Mouse (Mus musculus) neural tube, embryonic 15.5 days (tissue): Measurements from ENCODE around the gene Slc6a13. TPM values are rescaled to one million over a fixed set of nuclear protein-coding genes. Genes with fewer than 3 reads are reported as not detected.

Experiments
- ATAC-seq: fragments of 200-750 bp; cut with Nextera tagmentation; 2 replicates; pipeline ENCODE4 v1.8.0; 2017; ENCODE audit warnings: mild to moderate bottlenecking, moderate TSS enrichment, moderate library complexity; ENCODE audit not compliant: low FRiP score
- H3K27ac ChIP-seq: fragments of 300-500 bp; sonication (generic); replicated peaks from 2 replicates; pipeline ENCODE4 v1.5.1; 2015; ENCODE audit warnings: mild to moderate bottlenecking, inconsistent platforms
- H3K27me3 ChIP-seq: fragments of 300-500 bp; sonication (generic); replicated peaks from 2 replicates; pipeline ENCODE4 v1.6.1; 2015; ENCODE audit warnings: inconsistent platforms
- H3K36me3 ChIP-seq: fragments of 300-500 bp; sonication (generic); 2 replicates; pipeline ENCODE4 v1.6.1; 2015; ENCODE audit warnings: inconsistent platforms
- H3K4me1 ChIP-seq: fragments of 300-500 bp; sonication (generic); 2 replicates; pipeline ENCODE4 v1.6.1; 2015; ENCODE audit warnings: inconsistent platforms
- H3K4me2 ChIP-seq: fragments of 300-500 bp; sonication (generic); 2 replicates; pipeline ENCODE4 v1.6.1; 2015; ENCODE audit warnings: inconsistent platforms, mild to moderate bottlenecking, moderate library complexity
- H3K4me3 ChIP-seq: fragments of 300-500 bp; sonication (generic); replicated peaks from 2 replicates; pipeline ENCODE4 v1.5.1; 2015; ENCODE audit warnings: mild to moderate bottlenecking, inconsistent platforms
- H3K9ac ChIP-seq: fragments of 300-500 bp; sonication (generic); replicated peaks from 2 replicates; pipeline ENCODE4 v1.6.1; 2015; ENCODE audit warnings: mild to moderate bottlenecking, inconsistent platforms
- H3K9me3 ChIP-seq: fragments of 300-500 bp; sonication (generic); replicated peaks from 2 replicates; pipeline ENCODE4 v1.6.1; 2016; ENCODE audit warnings: inconsistent platforms
- WGBS: fragments of 180-500 bp; shearing (Covaris S2); methylation state at CpG from one replicate; pipeline ENCODE4 v1.1.7; 2015; ENCODE audit warnings: mixed read lengths; 5-methylcytosine and 5-hydroxymethylcytosine counted together
- polyA plus RNA-seq: library from polyadenylated mRNA; unstranded; fragments of >200 nt; fragmentation: Nextera tagmentation; extraction: Ambion mirVana; gene quantifications from 2 replicates; pipeline ENCODE4 v1.2.1, GENCODE M21; 2015

The Slc6a13 gene
- polyA plus RNA-seq, 1 experiment from 2014 or later = 41.0 TPM

DNA sequence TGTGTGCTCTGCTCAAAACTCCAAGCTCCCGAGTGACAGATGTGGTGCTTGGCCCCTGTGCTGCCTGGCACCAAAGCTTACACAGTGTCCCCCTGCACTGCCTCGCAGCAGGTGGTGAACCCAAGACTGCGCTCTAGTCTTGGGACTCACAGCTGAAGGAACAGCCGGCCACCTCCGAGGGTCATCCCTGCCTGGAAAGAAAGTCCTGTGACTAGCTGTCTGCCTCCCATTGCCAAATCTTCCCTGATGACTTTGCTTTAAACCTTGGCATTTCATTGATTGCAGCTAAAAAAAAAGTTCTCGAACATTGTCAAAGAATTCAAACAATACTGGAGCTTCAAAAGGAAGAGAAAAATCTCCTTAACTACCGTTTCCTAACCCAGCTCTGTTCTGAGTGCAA, 710 bp upstream of the Slc6a13 start:
- Histone ChIP-seq H3K4me3 (no peak overlapping the region), H3K9ac (no peak overlapping the region), H3K36me3 (no peaks in the 10 kb centered on the region), H3K4me2 (no peak overlapping the region), H3K27me3 (no peaks in the 10 kb centered on the region), H3K27ac (no peak overlapping the region), H3K4me1 (no peaks in the 10 kb centered on the region), H3K9me3 (no peaks in the 10 kb centered on the region)
- ATAC-seq = no peak
- 57% methylated on average over 7 of the region's 7 CpGs for WGBS

- H3K4me2 ChIP-seq = no peak overlapping the region; the same call in 1 of the 2 replicates
- H3K4me3 ChIP-seq = no peak overlapping the region
- 57% methylated on average over 9 of the region's 9 CpGs for WGBS
- H3K9ac ChIP-seq = no peak overlapping the region
- no peaks in the 10 kb centered on the region for H3K4me1 ChIP-seq
- no peaks in the 10 kb centered on the region for H3K9me3 ChIP-seq
- no peak for ATAC-seq
- no peak overlapping the region for H3K27ac ChIP-seq
- H3K27me3 ChIP-seq = no peaks in the 10 kb centered on the region
- H3K36me3 ChIP-seq = no peaks in the 10 kb centered on the region
Measured at GRCm38 (mm10) chr6:121300504-121300903, 477 bp downstream of the Slc6a13 start.

DNA sequence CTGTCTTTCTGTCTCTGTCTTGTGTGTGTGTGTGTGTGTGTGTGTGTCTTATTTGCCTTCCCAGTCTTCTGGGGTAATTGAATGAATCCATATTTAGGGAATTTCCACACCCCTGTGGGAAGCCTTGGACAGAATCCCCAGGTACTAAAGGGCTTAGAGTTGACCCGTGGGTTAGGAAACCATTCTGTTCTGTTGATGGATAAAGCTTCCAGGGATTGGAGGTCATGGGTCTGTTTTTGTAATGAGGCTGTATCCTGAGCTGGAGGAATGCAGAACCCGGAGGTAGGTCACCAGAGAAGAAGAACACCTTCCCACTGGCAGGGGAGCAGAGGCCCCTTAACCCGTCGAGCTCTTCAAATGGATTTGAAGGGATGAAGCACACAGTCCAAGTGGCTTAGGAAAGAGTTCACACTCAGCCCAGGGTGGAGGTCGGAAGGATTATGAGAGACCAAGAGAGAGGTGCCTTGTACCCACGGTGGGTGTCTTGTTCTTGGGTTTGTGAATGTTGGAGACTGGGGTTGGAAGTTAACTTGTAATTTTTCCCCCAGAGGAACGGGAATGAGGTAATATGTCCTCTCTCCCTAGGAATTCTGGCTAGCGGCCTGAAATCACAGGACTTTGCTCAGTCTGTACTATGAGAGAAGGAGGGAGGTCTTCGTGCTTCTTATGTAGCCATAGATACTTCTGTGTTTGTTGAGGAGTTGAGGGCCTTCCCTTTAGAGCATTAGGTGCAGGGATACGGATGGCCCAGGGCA, 3.6 kb downstream of the Slc6a13 start:
- ATAC-seq = no peak
- Histone ChIP-seq H3K9ac (no peak overlapping the region), H3K9me3 (no peaks in the 10 kb centered on the region), H3K36me3 (no peaks in the 10 kb centered on the region), H3K4me3 (no peak overlapping the region), H3K27ac (no peak overlapping the region), H3K4me1 (no peaks in the 10 kb centered on the region), H3K27me3 (no peaks in the 10 kb centered on the region), H3K4me2 (no peak overlapping the region)
- WGBS = 81% methylated on average over 10 of the region's 10 CpGs

DNA sequence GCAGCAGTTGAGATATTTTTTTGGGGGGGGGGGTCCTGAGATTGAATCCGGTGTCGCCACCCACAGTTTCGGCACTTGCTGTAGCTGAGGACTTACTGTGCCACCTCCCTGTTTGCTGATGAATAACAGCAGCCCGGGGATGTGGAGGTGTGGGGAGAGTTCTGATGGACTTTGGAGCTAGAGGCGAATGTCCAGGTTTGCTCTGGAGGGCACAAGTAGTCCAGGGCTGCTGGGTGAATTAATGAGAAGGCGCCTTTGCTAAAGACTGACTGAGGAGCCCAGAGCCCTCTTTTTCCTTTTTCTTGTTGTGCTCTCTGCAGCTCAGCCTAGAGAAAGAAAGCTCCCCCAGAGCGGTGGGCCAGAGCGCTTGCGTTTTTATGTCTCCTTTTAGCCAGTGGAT, 4.6 kb downstream of the Slc6a13 start:
- 86% methylated on average over 9 of the region's 9 CpGs for WGBS
- ATAC-seq = no peak
- H3K36me3 ChIP-seq = no peaks in the 10 kb centered on the region

GRCm38 (mm10) chr6:121305571-121305970, 5.5 kb downstream of the Slc6a13 start:
- H3K4me3 ChIP-seq = no peak overlapping the region
- WGBS = 91% methylated on average over 3 of the region's 3 CpGs
- no peak overlapping the region for H3K4me2 ChIP-seq
- H3K9me3 ChIP-seq = no peaks in the 10 kb centered on the region
- no peaks in the 10 kb centered on the region for H3K27me3 ChIP-seq
- no peak overlapping the region for H3K9ac ChIP-seq
- no peaks in the 10 kb centered on the region for H3K4me1 ChIP-seq
- ATAC-seq = no peak
- no peak overlapping the region for H3K27ac ChIP-seq
- no peaks in the 10 kb centered on the region for H3K36me3 ChIP-seq

More for the DNA sequence above, 4.6 kb downstream of the Slc6a13 start:
- H3K4me3 ChIP-seq = no peak overlapping the region
- no peak overlapping the region for H3K9ac ChIP-seq
- H3K27ac ChIP-seq = no peak overlapping the region
- H3K9me3 ChIP-seq = no peaks in the 10 kb centered on the region
- no peaks in the 10 kb centered on the region for H3K4me1 ChIP-seq
- no peak overlapping the region for H3K4me2 ChIP-seq
- no peaks in the 10 kb centered on the region for H3K27me3 ChIP-seq

DNA sequence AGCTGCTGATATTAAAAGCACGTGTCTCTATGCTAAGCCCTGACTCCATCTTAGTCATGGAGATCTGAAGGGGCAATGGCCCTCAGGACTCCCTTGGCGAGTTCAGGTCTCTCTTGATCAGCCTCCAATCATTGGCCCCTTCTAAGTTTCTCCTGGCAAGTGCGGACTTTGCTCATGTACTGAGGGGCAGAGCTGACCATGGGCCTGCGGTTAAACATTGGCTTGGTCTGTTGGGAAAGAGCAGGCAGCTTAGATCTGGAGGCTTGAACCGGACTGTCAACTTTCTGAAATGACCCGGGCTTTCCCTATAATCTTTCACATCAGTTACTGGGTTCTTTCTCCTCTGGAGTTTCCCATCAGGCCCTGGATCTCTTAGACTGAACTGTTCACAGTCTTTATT, 11.0 kb downstream of the Slc6a13 start:
- ATAC-seq = no peak
- Histone ChIP-seq H3K4me1 (0 out of 2 replicates have a peak, but pooled peaks cover 2% of the 10 kb centered on the region), H3K36me3 (no peaks in the 10 kb centered on the region), H3K4me2 (no peak overlapping the region), H3K27ac (no peak overlapping the region), H3K27me3 (no peaks in the 10 kb centered on the region), H3K9me3 (no peaks in the 10 kb centered on the region), H3K4me3 (no peak overlapping the region), H3K9ac (no peak overlapping the region)
- WGBS = 89% methylated on average over 6 of the region's 6 CpGs

DNA sequence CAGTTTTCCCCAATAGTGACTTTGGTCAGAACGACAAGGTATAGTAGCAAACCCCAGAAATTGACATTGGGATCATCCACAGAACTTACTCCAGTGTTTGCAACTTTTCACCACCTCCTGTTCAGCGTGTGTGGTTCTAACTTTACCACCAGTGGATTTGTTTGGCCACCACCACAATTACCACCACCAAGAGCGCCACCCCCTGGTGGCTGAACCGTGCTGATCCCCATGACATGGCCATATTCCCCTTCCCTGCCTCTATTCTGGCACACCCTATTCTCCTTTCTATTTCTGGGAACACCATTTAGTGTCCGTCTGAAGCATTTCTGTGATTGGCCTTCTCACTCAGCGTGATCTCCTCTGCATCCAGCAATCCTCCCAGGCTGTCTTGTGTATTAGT, 19.1 kb downstream of the Slc6a13 start:
- WGBS = 64% methylated on average over 6 of the region's 6 CpGs

DNA sequence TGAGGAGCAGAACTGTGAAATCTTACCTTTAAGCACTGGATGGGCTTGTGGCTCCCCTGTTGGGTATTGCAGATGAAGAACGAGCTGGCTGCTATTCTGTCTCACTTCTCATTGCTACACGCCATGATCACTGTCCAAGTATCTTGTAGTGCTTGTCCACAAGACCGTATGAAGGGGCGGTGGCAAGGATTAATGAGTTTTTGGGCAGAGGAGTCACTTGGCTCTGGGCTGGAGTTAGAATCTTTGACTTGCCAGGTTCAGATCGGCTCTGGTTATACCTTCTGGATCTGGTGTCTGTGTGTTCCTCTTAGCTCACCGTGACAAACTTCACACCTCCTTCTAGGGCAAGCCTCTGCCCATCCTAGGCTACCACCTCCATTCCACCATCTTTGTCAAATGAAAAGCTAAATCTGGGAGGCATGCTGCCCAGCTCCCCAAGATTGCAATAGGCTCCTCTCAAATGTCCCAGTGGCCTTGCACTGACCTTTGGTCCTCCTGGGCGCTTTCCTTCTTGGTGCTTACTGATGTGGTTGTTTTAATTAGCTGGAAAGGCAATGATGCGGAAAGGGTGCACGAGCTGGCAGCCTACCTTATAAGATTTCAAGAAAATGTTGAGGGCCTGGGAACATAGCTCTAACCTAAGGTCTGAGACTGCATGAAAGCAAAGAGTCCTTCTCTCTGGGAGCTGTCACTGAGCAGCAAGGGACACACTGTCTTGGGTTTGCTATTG, 22.5 kb downstream of the Slc6a13 start:
- Histone ChIP-seq H3K9me3 (no peaks in the 10 kb centered on the region), H3K4me2 (no peak overlapping the region), H3K27me3 (no peaks in the 10 kb centered on the region), H3K9ac (no peak overlapping the region), H3K36me3 (no peaks in the 10 kb centered on the region), H3K4me1 (no peaks in the 10 kb centered on the region), H3K27ac (no peak overlapping the region), H3K4me3 (no peak overlapping the region)
- WGBS = 82% methylated on average over 9 of the region's 9 CpGs
- ATAC-seq = no peak

More for the DNA sequence above, 19.1 kb downstream of the Slc6a13 start:
- Histone ChIP-seq H3K9ac (no peak overlapping the region), H3K27ac (no peak overlapping the region), H3K4me1 (peaks cover 4% of the 10 kb centered on the region; the same call in 1 of the 2 replicates), H3K36me3 (no peaks in the 10 kb centered on the region), H3K4me3 (no peak overlapping the region), H3K9me3 (no peaks in the 10 kb centered on the region), H3K4me2 (no peak overlapping the region), H3K27me3 (no peaks in the 10 kb centered on the region)
- no peak for ATAC-seq

DNA sequence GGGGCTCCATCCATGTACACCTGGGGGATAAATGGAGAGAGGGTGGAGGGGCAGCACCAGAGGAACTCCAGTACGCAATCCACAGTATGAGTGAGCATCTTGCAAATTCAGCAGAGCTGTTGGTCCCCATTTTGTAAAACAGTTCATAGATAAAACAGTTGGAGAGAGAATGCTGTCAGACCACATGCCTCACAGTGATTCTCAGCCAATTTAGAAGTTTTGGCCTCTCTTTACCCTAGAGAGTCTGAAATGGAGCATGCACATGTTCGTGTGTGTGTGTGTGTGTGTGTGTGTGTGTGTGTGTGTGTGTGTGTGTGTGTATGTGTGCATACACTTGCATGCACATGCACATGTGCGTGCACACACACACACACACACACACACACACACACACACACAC, 25.3 kb downstream of the Slc6a13 start:
- no peaks in the 10 kb centered on the region for H3K36me3 ChIP-seq
- H3K9me3 ChIP-seq = no peaks in the 10 kb centered on the region
- peaks cover 16% of the 10 kb centered on the region for H3K4me1 ChIP-seq
- H3K4me3 ChIP-seq = no peak overlapping the region
- WGBS = 70% methylated on average over 3 of the region's 3 CpGs
- H3K27me3 ChIP-seq = no peaks in the 10 kb centered on the region
- ATAC-seq = no peak
- H3K4me2 ChIP-seq = no peak overlapping the region
- no peak overlapping the region for H3K27ac ChIP-seq
- no peak overlapping the region for H3K9ac ChIP-seq

DNA sequence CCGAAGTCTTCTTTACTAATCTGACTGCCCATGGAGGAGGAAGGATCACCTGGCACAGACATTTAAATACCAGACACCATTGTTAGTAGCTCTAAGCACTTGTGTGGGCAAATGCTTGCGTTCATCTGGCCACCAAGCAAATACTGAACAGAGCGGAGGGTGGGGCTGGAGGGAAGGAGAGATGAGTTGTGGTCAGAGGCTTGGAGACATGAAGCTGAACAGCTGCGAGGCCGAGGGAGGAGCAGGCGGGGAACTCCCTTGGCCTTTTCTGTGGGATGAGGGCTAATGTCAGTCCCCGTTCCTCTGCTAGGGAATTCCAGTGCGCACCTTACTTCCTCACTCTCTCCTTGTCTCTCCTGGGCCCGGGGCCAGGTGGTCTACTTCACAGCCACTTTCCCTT, 25.7 kb downstream of the Slc6a13 start:
- Histone ChIP-seq H3K4me1 (peaks cover 16% of the 10 kb centered on the region), H3K9me3 (no peaks in the 10 kb centered on the region), H3K4me3 (no peak overlapping the region), H3K4me2 (no peak overlapping the region), H3K27ac (no peak overlapping the region), H3K36me3 (no peaks in the 10 kb centered on the region), H3K9ac (no peak overlapping the region), H3K27me3 (no peaks in the 10 kb centered on the region)
- ATAC-seq = no peak
- 81% methylated on average over 9 of the region's 9 CpGs for WGBS

DNA sequence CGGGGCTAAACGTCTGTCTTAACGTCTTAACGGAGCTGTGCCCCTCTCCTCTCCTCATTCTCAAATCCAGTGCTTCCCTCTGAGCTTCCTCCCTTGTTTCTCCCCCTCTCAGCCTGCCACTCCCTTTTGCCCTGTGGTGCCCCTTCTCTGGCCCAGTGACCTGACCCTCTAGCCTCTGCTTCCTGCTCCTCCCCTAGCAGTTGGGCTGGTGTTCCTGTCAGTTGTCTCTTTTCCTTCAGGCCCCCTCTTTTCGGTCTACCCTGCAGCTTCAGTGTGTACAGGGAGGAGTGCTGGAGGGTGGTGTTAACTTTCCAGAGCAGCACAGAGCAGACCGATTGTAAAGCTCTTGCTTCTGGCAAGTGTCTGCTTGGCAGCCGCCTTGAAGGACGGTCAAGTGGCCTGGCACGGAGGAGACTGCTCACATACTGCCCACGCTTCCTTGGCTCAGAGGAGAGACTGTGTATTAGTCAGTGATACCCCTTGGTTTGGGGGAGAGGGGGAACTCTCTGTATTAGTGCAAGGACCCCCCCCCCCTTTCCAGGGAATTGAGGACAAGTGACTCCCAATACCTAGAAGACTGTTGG, 26.6 kb downstream of the Slc6a13 start:
- Histone ChIP-seq H3K4me2 (no peak overlapping the region), H3K4me3 (no peak overlapping the region), H3K9ac (no peak overlapping the region), H3K4me1 (peaks cover 16% of the 10 kb centered on the region), H3K36me3 (no peaks in the 10 kb centered on the region), H3K27ac (no peak overlapping the region), H3K9me3 (no peaks in the 10 kb centered on the region), H3K27me3 (no peaks in the 10 kb centered on the region)
- ATAC-seq = no peak
- 63% methylated on average over 10 of the region's 10 CpGs for WGBS

- H3K4me1 ChIP-seq = peaks cover 16% of the 10 kb centered on the region
- no peak overlapping the region for H3K27ac ChIP-seq
- H3K4me2 ChIP-seq = no peak overlapping the region
- no peaks in the 10 kb centered on the region for H3K9me3 ChIP-seq
- no peak overlapping the region for H3K4me3 ChIP-seq
- ATAC-seq = no peak
- no peaks in the 10 kb centered on the region for H3K36me3 ChIP-seq
- no peak overlapping the region for H3K9ac ChIP-seq
- no peaks in the 10 kb centered on the region for H3K27me3 ChIP-seq
- 44% methylated on average over 9 of the region's 9 CpGs for WGBS
Measured at GRCm38 (mm10) chr6:121328417-121328884, 28.4 kb downstream of the Slc6a13 start.
